Mouse (Mus musculus) heart, embryonic 13.5 days (tissue): Measurements from ENCODE around the gene Pou2af1. TPM values are rescaled to one million over a fixed set of nuclear protein-coding genes. Genes with fewer than 3 reads are reported as not detected.

Experiments used
- ATAC-seq: fragments of 200-750 bp; cut with Nextera tagmentation; 2 replicates; pipeline ENCODE4 v1.8.0; 2017; ENCODE audit warnings: moderate TSS enrichment; ENCODE audit not compliant: insufficient number of reproducible peaks, low FRiP score, low TSS enrichment; ENCODE audit errors: extremely low read depth
- H3K27ac ChIP-seq: fragments of 300-500 bp; sonication (generic); replicated peaks from 2 replicates; pipeline ENCODE4 v1.5.1; 2015; ENCODE audit warnings: moderate library complexity, mild to moderate bottlenecking, inconsistent platforms
- H3K27me3 ChIP-seq: fragments of 300-500 bp; sonication (generic); replicated peaks from 2 replicates; pipeline ENCODE4 v1.6.1; 2015; ENCODE audit warnings: mild to moderate bottlenecking, inconsistent platforms
- H3K36me3 ChIP-seq: fragments of 300-500 bp; sonication (generic); 2 replicates; pipeline ENCODE4 v1.6.1; 2015; ENCODE audit warnings: mild to moderate bottlenecking, inconsistent platforms
- H3K4me1 ChIP-seq: fragments of 300-500 bp; sonication (generic); 2 replicates; pipeline ENCODE4 v1.6.1; 2015; ENCODE audit warnings: inconsistent platforms
- H3K4me2 ChIP-seq: fragments of 300-500 bp; sonication (generic); 2 replicates; pipeline ENCODE4 v1.6.1; 2015; ENCODE audit warnings: inconsistent platforms, mild to moderate bottlenecking, moderate library complexity
- H3K4me3 ChIP-seq: fragments of 300-500 bp; sonication (generic); 2 replicates; pipeline ENCODE4 v1.5.1; 2015; ENCODE audit warnings: moderate library complexity, mild to moderate bottlenecking, inconsistent platforms
- H3K9ac ChIP-seq: fragments of 300-500 bp; sonication (generic); 2 replicates; pipeline ENCODE4 v1.6.1; 2015; ENCODE audit warnings: inconsistent platforms, mild to moderate bottlenecking, moderate library complexity
- H3K9me3 ChIP-seq: fragments of 300-500 bp; sonication (generic); 2 replicates; pipeline ENCODE4 v1.6.1; 2016; ENCODE audit warnings: inconsistent platforms
- WGBS: fragments of 180-500 bp; shearing (Covaris S2); methylation state at CpG from one replicate; pipeline ENCODE4 v1.1.7; 2015; ENCODE audit warnings: mixed read lengths; 5-methylcytosine and 5-hydroxymethylcytosine counted together
- polyA plus RNA-seq: library from polyadenylated mRNA; unstranded; fragments of >200 nt; fragmentation: Nextera tagmentation; extraction: Ambion mirVana; gene quantifications from 2 replicates; pipeline ENCODE4 v1.2.1, GENCODE M21; 2015

Pou2af1 gene
- polyA plus RNA-seq, 1 experiment from 2014 or later = not detected

- no peak overlapping the region for H3K9ac ChIP-seq
- no peaks in the 10 kb centered on the region; the same call in 1 of the 2 replicates for H3K4me1 ChIP-seq
- H3K4me3 ChIP-seq = no peak overlapping the region
- WGBS = 17% methylated on average over 4 of the region's 4 CpGs
- H3K4me2 ChIP-seq = no peak overlapping the region
- H3K27me3 ChIP-seq = no peaks in the 10 kb centered on the region; the same call in 1 of the 2 replicates
- H3K36me3 ChIP-seq = no peaks in the 10 kb centered on the region
- H3K27ac ChIP-seq = no peak overlapping the region
- no peaks in the 10 kb centered on the region for H3K9me3 ChIP-seq
- ATAC-seq = no peak
These were observed 17.3 kb downstream of the Pou2af1 start for GRCm38 (mm10) chr9:51230701-51231389.

GRCm38 (mm10) chr9:51232163-51232562 lies 18.7 kb downstream of the Pou2af1 start:
- no peak overlapping the region for H3K4me2 ChIP-seq

DNA sequence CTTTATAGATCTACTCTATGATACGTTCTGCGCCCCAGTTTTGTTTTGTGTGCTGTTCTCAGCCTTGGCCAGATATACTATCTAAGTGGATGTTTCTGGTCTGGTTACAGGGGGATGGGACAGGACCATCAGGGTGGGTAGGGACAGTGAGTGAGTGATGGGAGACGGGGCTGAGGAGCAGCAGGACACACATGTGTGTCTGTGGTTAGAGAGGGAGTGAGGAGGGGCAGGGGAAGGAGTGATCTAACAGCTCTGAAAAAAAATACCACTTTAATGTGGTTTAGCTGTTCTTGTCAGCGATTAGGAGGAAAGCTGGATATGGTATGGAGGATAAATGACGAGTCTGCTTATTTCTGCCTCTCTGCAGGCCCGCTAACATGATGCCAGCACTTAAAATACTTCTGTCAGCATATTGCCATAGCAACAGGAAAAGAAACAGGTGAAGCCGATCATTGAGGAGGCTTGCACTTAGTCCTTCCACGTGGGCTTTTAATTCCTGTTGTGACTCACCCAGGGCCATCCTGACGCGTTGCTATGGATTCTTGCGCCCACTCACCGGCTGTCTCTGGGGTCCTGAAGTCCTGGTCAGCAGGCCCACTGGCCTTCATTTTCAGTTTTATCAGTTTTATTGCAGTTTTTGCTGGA lies 25.4 kb downstream of the Pou2af1 start:
- Histone ChIP-seq H3K9ac (no peak overlapping the region), H3K4me3 (no peak overlapping the region), H3K4me1 (peaks cover 7% of the 10 kb centered on the region; the same call in 1 of the 2 replicates), H3K27me3 (no peaks in the 10 kb centered on the region), H3K4me2 (no peak overlapping the region), H3K36me3 (no peaks in the 10 kb centered on the region), H3K27ac (no peak overlapping the region), H3K9me3 (no peaks in the 10 kb centered on the region)
- 41% methylated on average over 12 of the region's 12 CpGs for WGBS
- no peak for ATAC-seq

More at GRCm38 (mm10) chr9:51232163-51232562, 18.7 kb downstream of the Pou2af1 start:
- 86% methylated on average over 8 of the region's 8 CpGs for WGBS
- H3K9me3 ChIP-seq = no peaks in the 10 kb centered on the region
- H3K9ac ChIP-seq = no peak overlapping the region
- no peak overlapping the region for H3K4me3 ChIP-seq
- no peaks in the 10 kb centered on the region; the same call in 1 of the 2 replicates for H3K4me1 ChIP-seq
- no peaks in the 10 kb centered on the region for H3K36me3 ChIP-seq
- H3K27me3 ChIP-seq = no peaks in the 10 kb centered on the region; the same call in 1 of the 2 replicates
- no peak for ATAC-seq
- no peak overlapping the region for H3K27ac ChIP-seq

DNA sequence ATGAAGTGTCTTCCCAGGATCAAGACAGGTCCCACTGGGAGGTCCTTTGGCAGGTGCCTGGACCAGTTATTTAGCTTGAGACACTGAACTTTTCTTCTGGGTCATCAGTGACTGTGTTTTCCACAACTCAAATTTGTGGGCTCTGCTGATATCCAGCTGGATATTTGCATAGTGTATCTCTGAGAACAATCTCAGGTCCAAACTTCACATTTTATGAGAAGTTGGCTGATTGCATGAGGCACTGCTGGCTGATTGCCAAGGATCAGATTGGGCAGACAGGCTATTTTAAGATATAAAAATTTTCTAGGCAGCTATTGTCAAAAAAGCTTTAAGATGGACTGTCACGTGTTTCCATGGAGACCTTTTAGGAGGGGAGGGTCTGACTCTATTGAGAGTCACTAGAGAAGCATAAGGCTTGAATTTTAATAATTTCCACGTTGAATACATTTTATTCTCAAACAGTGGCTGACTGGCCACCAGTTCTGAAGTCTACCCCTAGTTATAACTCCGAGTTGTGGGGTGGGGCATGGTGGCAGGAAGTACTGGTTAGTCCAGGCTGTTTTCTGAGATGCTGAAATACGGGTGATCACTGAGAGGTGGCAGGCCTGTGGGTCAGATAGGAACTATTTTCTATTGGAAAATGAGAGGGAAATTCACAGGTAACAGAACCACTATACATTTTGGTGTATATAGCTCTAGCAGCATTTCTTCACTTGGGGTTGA lies 43.4 kb downstream of the Pou2af1 start:
- H3K4me1 ChIP-seq = peaks cover 2% of the 10 kb centered on the region; the same call in 1 of the 2 replicates
- H3K36me3 ChIP-seq = no peaks in the 10 kb centered on the region
- no peak overlapping the region for H3K4me3 ChIP-seq
- 71% methylated on average over 4 of the region's 4 CpGs for WGBS
- H3K9ac ChIP-seq = no peak overlapping the region
- ATAC-seq = no peak
- no peaks in the 10 kb centered on the region; the same call in 1 of the 2 replicates for H3K9me3 ChIP-seq
- no peak overlapping the region for H3K4me2 ChIP-seq
- H3K27me3 ChIP-seq = no peaks in the 10 kb centered on the region
- H3K27ac ChIP-seq = no peak overlapping the region

GRCm38 (mm10) chr9:51258426-51258825 lies 44.9 kb downstream of the Pou2af1 start:
- no peak for ATAC-seq

DNA sequence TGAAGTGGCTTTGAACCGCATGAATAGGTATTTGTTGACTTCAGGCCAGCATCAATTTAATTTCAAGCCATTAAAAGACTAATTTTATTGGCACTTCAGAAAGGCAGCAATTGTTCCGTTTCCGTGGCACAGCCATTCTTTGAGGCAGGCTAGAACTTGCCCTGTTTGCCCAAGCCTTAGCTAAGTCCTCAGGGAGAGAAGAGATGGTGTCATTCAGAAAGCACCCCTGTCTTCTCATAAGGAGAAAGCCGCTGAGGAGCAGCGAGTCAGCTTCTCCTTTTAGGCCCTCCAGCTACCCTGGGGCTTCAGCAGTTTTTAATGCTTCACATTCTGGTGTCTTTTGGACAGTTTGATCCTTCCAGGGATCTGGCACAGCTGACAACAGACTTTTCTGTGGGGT lies 55.3 kb downstream of the Pou2af1 start:
- no peak overlapping the region for H3K27ac ChIP-seq
- no peak for ATAC-seq
- no peaks in the 10 kb centered on the region for H3K27me3 ChIP-seq

More at GRCm38 (mm10) chr9:51258426-51258825, 44.9 kb downstream of the Pou2af1 start:
- Histone ChIP-seq H3K9ac (no peak overlapping the region), H3K4me1 (peaks cover 2% of the 10 kb centered on the region; the same call in 1 of the 2 replicates), H3K27ac (no peak overlapping the region), H3K4me3 (no peak overlapping the region), H3K4me2 (no peak overlapping the region), H3K36me3 (no peaks in the 10 kb centered on the region), H3K9me3 (no peaks in the 10 kb centered on the region; the same call in 1 of the 2 replicates), H3K27me3 (no peaks in the 10 kb centered on the region)
- WGBS = 70% methylated on average over 5 of the region's 5 CpGs

DNA sequence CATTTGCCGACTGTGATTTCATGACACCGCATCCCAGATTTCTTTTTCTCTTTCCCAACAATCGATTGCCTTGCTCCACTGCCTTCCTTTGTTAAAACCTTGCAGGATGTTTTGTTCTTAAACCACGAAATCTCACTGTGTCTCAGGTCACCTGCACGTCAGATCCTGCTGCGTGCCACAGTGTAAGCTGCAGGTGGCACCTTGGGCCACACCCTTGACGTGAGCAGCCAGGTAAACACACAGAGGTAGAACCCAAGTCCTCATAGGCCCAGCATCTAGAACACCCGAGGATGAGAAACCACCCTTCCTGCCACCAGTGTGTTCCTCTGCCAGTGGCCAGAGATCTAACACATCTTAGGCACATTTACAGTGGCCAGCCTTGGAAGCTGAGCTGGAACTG lies 57.6 kb downstream of the Pou2af1 start:
- Histone ChIP-seq H3K9me3 (no peaks in the 10 kb centered on the region), H3K4me3 (no peak overlapping the region), H3K9ac (no peak overlapping the region), H3K4me2 (no peak overlapping the region), H3K27ac (no peak overlapping the region), H3K36me3 (0 out of 2 replicates have a peak, but pooled peaks cover 5% of the 10 kb centered on the region), H3K27me3 (no peaks in the 10 kb centered on the region), H3K4me1 (peaks cover 6% of the 10 kb centered on the region)
- WGBS = 75% methylated on average over 8 of the region's 8 CpGs
- ATAC-seq = no peak

More for the DNA sequence above, 55.3 kb downstream of the Pou2af1 start:
- Histone ChIP-seq H3K9me3 (no peaks in the 10 kb centered on the region), H3K4me3 (no peak overlapping the region), H3K4me2 (no peak overlapping the region), H3K36me3 (0 out of 2 replicates have a peak, but pooled peaks cover 5% of the 10 kb centered on the region), H3K4me1 (no peaks in the 10 kb centered on the region), H3K9ac (no peak overlapping the region)
- WGBS = 77% methylated on average over 5 of the region's 5 CpGs

DNA sequence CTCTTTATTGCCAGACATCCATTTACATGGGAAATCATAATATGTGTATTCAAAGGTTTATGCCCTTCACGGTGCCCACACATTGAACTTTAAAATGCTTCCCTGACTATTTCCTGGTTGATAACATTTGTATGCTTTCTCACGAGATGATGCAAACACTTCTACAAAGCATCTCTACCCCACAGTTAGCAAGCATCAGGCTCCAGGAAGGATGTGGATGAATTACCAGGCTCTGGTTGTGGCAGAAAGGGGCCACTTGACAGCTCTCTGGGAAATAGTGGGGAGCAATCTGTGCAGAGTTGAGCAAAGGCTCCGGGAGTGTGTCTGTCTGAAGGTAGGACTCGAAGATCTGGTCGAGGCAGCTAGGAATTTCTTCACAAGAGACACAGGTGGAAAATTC lies 58.6 kb downstream of the Pou2af1 start:
- no peak for ATAC-seq
- Histone ChIP-seq H3K4me1 (peaks cover 6% of the 10 kb centered on the region), H3K4me3 (no peak overlapping the region), H3K27me3 (no peaks in the 10 kb centered on the region), H3K9me3 (no peaks in the 10 kb centered on the region), H3K27ac (no peak overlapping the region), H3K36me3 (0 out of 2 replicates have a peak, but pooled peaks cover 5% of the 10 kb centered on the region), H3K4me2 (no peak overlapping the region), H3K9ac (no peak overlapping the region)
- 65% methylated on average over 5 of the region's 5 CpGs for whole genome bisulfite sequencing

DNA sequence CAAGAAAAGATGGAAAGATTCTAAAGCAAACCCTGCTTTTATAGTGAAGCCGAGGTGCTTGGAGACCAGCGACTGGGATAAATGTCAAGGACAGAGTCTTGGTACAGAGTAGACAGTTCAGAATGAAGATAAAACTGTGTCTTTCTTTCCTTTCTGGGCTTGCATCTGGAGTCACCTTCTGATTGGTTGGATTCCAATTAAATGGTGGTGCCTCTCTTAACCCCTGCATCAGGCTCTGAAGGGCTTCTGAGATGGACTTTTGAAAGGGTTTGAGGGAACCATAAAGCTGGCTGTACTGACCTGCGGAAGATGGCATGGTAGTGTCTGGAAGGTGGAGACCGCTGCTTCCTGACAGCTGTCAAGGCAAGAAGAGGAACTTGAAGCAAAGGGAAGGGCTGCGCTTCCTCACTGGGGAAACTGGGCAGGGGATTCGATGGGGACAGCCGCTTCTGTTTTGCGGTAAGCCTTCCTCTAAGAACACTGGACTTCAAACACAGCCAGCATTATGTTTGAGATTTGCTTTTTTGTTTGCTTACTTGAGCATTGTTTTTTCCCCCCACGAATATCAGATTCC lies 60.2 kb downstream of the Pou2af1 start:
- Histone ChIP-seq H3K9ac (no peak overlapping the region), H3K4me2 (no peak overlapping the region), H3K4me3 (no peak overlapping the region), H3K36me3 (0 out of 2 replicates have a peak, but pooled peaks cover 5% of the 10 kb centered on the region), H3K27me3 (no peaks in the 10 kb centered on the region), H3K4me1 (peaks cover 15% of the 10 kb centered on the region), H3K27ac (no peak overlapping the region), H3K9me3 (no peaks in the 10 kb centered on the region)
- WGBS = 62% methylated on average over 9 of the region's 9 CpGs
- ATAC-seq = no peak

DNA sequence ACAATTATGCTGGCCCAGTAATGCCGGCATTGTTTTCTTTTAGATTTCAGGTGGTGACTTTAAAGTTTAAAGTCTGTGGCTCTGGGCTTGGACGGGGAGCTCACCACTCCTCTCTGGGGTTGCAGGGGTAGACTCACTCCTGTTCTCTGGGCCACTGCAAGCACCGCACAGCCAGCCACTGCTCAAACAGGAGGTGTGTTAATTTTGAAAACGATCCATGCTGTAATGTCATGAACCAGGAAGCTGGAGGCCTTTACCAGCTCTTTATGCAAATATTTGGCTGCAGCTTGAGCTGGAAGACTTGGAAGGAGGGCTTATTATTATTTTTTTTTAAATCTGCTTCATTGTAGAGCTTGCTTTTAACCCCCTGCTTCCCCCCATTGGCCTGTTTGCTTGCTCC lies 61.2 kb downstream of the Pou2af1 start:
- 30% methylated on average over 4 of the region's 4 CpGs for WGBS
- ATAC-seq = no peak
- H3K4me2 ChIP-seq = no peak overlapping the region
- peaks cover 19% of the 10 kb centered on the region for H3K4me1 ChIP-seq
- H3K27me3 ChIP-seq = 0 out of 2 replicates have a peak, but pooled peaks cover 3% of the 10 kb centered on the region
- H3K36me3 ChIP-seq = 0 out of 2 replicates have a peak, but pooled peaks cover 5% of the 10 kb centered on the region
- no peak overlapping the region for H3K27ac ChIP-seq
- H3K9ac ChIP-seq = no peak overlapping the region
- H3K9me3 ChIP-seq = no peaks in the 10 kb centered on the region
- no peak overlapping the region for H3K4me3 ChIP-seq
